Mouse (Mus musculus): Measurements from ENCODE around the gene Mmab. TPM values are rescaled to one million over a fixed set of nuclear protein-coding genes. Genes with fewer than 3 reads are reported as not detected.

Mmab gene
- polyA plus RNA-seq, 1 experiment from 2014 or later, result 35.6 TPM

DNA sequence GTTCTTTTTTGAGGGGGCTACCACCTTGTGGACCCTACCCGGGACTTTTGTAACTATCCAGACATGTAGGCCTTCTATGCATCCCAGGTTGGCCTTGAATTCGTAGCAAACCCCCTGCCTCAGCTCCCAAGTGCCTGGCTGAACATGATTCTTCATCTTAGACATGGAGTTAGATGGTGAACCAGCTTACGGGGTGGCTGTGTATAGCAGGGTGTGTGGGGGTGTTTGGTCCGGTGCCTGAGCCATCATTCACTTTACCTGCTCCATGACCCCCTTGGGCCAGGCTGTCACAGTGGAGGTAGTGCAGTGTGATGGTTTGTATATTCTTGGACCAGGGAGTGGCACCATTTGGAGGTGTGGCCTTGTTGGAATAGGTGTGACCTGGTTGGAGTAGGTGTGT is 24.1 kb upstream of the Mmab start:
- Histone ChIP-seq H3K36me3 (ENCODE audit: control insufficient read depth, insufficient read depth, low read length) (no peaks in the 10 kb centered on the region), H3K9me3 (ENCODE audit: control insufficient read depth, low read length) (peaks cover 2% of the 10 kb centered on the region; the same call in 1 of the 2 replicates), H3K4me1 (replicated peaks; ENCODE audit: control insufficient read depth, insufficient read depth, low read length) (peaks cover 19% of the 10 kb centered on the region), H3K9ac (ENCODE audit: low read length) (no peak overlapping the region), H3K4me2 (ENCODE audit: low read length) (peak overlapping the region; percentile 32), H3K4me3 (ENCODE audit: low read depth, low read length) (no peak overlapping the region), H3K27ac (ENCODE audit: low read depth) (peak overlapping the region; percentile 87), H3K27me3 (replicated peaks; ENCODE audit: control insufficient read depth, insufficient read depth, low read length) (no peaks in the 10 kb centered on the region)
- WGBS, result 46% methylated on average over 4 of the region's 4 CpGs
- DNase-seq (ENCODE audit: low spot score), result no peak
- ATAC-seq (replicated peaks; ENCODE audit: low FRiP score, low TSS enrichment, low read depth), result no peak

- WGBS, result 1% methylated on average over 11 of the region's 13 CpGs
- DNase-seq (ENCODE audit: low spot score), result peak; percentile 88
- peaks cover 2% of the 10 kb centered on the region; the same call in 1 of the 2 replicates for H3K9me3 ChIP-seq (ENCODE audit: control insufficient read depth, low read length)
- no peaks in the 10 kb centered on the region for H3K36me3 ChIP-seq (ENCODE audit: control insufficient read depth, insufficient read depth, low read length)
- H3K27me3 ChIP-seq (replicated peaks; ENCODE audit: control insufficient read depth, insufficient read depth, low read length), result no peaks in the 10 kb centered on the region
- H3K4me1 ChIP-seq (replicated peaks; ENCODE audit: control insufficient read depth, insufficient read depth, low read length), result peaks cover 19% of the 10 kb centered on the region
- ATAC-seq (replicated peaks; ENCODE audit: low FRiP score, low TSS enrichment, low read depth), result peak; percentile 76
- peak overlapping the region; percentile 32 for H3K4me2 ChIP-seq (ENCODE audit: low read length)
- H3K27ac ChIP-seq (ENCODE audit: low read depth), result peak overlapping the region; percentile 87
- H3K9ac ChIP-seq (ENCODE audit: low read length), result 0 out of 2 replicates have a peak overlapping the region, but pooled peaks have one; percentile 13
- H3K4me3 ChIP-seq (ENCODE audit: low read depth, low read length), result peak overlapping the region; percentile 12; the same call in 1 of the 2 replicates
Observed at GRCm38 (mm10) chr5:114467430-114467829, 23.6 kb upstream of the Mmab start.

GRCm38 (mm10) chr5:114467019-114467418 is 23.2 kb upstream of the Mmab start:
- Histone ChIP-seq H3K9me3 (ENCODE audit: control insufficient read depth, low read length) (peaks cover 2% of the 10 kb centered on the region; the same call in 1 of the 2 replicates), H3K27ac (ENCODE audit: low read depth) (peak overlapping the region; percentile 87), H3K4me2 (ENCODE audit: low read length) (peak overlapping the region; percentile 32), H3K4me1 (replicated peaks; ENCODE audit: control insufficient read depth, insufficient read depth, low read length) (peaks cover 19% of the 10 kb centered on the region), H3K4me3 (ENCODE audit: low read depth, low read length) (peak overlapping the region; percentile 12; the same call in 1 of the 2 replicates), H3K36me3 (ENCODE audit: control insufficient read depth, insufficient read depth, low read length) (no peaks in the 10 kb centered on the region), H3K9ac (ENCODE audit: low read length) (no peak overlapping the region), H3K27me3 (replicated peaks; ENCODE audit: control insufficient read depth, insufficient read depth, low read length) (no peaks in the 10 kb centered on the region)
- ATAC-seq (replicated peaks; ENCODE audit: low FRiP score, low TSS enrichment, low read depth) (peak; percentile 32; the same call in 1 of the 2 replicates), DNase-seq (ENCODE audit: low spot score) (no peak)
- WGBS, result 3% methylated on average over 11 of the region's 11 CpGs

- no peaks in the 10 kb centered on the region for H3K36me3 ChIP-seq (ENCODE audit: control insufficient read depth, insufficient read depth, low read length)
- H3K27ac ChIP-seq (ENCODE audit: low read depth), result no peak overlapping the region
- ATAC-seq (replicated peaks; ENCODE audit: low FRiP score, low TSS enrichment, low read depth) (no peak), DNase-seq (ENCODE audit: low spot score) (no peak)
- H3K27me3 ChIP-seq (replicated peaks; ENCODE audit: control insufficient read depth, insufficient read depth, low read length), result no peaks in the 10 kb centered on the region
- H3K9ac ChIP-seq (ENCODE audit: low read length), result no peak overlapping the region
- 60% methylated on average over 7 of the region's 7 CpGs for WGBS
- peaks cover 28% of the 10 kb centered on the region for H3K4me1 ChIP-seq (replicated peaks; ENCODE audit: control insufficient read depth, insufficient read depth, low read length)
- no peak overlapping the region for H3K4me3 ChIP-seq (ENCODE audit: low read depth, low read length)
- no peaks in the 10 kb centered on the region for H3K9me3 ChIP-seq (ENCODE audit: control insufficient read depth, low read length)
- H3K4me2 ChIP-seq (ENCODE audit: low read length), result no peak overlapping the region
Observed at GRCm38 (mm10) chr5:114465641-114466040, 21.8 kb upstream of the Mmab start.

- 90% methylated on average over 2 of the region's 2 CpGs for WGBS
- H3K4me3 ChIP-seq (ENCODE audit: low read depth, low read length), result no peak overlapping the region
- DNase-seq (ENCODE audit: low spot score), result no peak
- no peak for ATAC-seq (replicated peaks; ENCODE audit: low FRiP score, low TSS enrichment, low read depth)
- no peak overlapping the region for H3K4me2 ChIP-seq (ENCODE audit: low read length)
- no peaks in the 10 kb centered on the region for H3K9me3 ChIP-seq (ENCODE audit: control insufficient read depth, low read length)
- no peaks in the 10 kb centered on the region for H3K27me3 ChIP-seq (replicated peaks; ENCODE audit: control insufficient read depth, insufficient read depth, low read length)
- no peak overlapping the region for H3K9ac ChIP-seq (ENCODE audit: low read length)
- H3K4me1 ChIP-seq (replicated peaks; ENCODE audit: control insufficient read depth, insufficient read depth, low read length), result peaks cover 36% of the 10 kb centered on the region
- no peaks in the 10 kb centered on the region for H3K36me3 ChIP-seq (ENCODE audit: control insufficient read depth, insufficient read depth, low read length)
- H3K27ac ChIP-seq (ENCODE audit: low read depth), result no peak overlapping the region
Observed at GRCm38 (mm10) chr5:114464561-114464960, 20.7 kb upstream of the Mmab start.

DNA sequence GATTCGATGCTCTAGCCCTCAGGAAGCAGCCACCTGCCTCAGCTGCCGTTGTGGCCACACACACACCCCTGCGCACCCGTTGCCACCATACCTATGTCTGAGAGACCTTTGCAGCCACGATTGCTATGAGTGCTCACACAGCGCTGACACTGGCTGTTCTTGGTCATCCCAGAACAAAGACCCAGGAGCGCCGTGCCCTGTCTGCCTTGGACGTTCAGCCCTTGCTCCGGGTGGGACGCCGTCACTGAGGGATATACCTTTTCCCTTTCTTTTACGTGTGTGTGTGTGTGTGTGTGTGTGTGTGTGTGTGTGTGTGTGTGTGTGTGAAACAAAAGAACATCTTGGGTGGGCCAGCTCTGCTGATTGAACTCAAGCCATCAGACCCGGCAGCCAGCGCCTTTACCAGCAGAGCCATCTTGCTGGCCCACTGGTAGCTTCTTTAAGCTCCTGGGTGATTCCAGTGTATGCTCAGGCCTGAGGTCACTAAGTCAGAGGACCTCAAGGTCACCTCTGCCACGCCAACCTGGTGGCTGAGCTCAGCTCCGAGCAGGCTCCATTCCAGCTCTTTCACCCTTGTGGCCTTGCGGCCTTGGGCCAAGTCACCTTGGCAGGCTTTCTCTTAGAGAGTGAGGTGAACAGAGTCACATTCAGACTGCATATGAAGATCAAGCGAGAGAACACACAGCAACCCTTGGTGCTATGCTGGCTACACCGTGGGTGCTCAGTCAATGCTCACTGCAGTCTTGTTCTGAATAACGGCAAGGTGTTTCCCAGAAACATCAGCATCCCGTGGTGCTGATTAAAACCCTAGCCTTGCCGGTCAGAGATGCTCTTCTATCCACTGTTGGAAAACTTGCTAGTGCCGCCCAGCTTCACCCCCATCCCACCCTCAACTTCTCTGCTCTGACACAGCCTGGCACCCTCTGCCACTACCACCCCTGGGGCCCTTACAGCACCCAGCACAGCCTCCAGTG is 18.5 kb upstream of the Mmab start:
- no peak overlapping the region for H3K9ac ChIP-seq (ENCODE audit: low read length)
- peaks cover 29% of the 10 kb centered on the region for H3K4me1 ChIP-seq (replicated peaks; ENCODE audit: control insufficient read depth, insufficient read depth, low read length)
- H3K36me3 ChIP-seq (ENCODE audit: control insufficient read depth, insufficient read depth, low read length), result no peaks in the 10 kb centered on the region
- 82% methylated on average over 24 of the region's 24 CpGs for WGBS
- no peaks in the 10 kb centered on the region for H3K27me3 ChIP-seq (replicated peaks; ENCODE audit: control insufficient read depth, insufficient read depth, low read length)
- no peak overlapping the region for H3K27ac ChIP-seq (ENCODE audit: low read depth)
- DNase-seq (ENCODE audit: low spot score) (no peak), ATAC-seq (replicated peaks; ENCODE audit: low FRiP score, low TSS enrichment, low read depth) (no peak)
- no peak overlapping the region for H3K4me2 ChIP-seq (ENCODE audit: low read length)
- H3K9me3 ChIP-seq (ENCODE audit: control insufficient read depth, low read length), result no peaks in the 10 kb centered on the region
- H3K4me3 ChIP-seq (ENCODE audit: low read depth, low read length), result no peak overlapping the region

DNA sequence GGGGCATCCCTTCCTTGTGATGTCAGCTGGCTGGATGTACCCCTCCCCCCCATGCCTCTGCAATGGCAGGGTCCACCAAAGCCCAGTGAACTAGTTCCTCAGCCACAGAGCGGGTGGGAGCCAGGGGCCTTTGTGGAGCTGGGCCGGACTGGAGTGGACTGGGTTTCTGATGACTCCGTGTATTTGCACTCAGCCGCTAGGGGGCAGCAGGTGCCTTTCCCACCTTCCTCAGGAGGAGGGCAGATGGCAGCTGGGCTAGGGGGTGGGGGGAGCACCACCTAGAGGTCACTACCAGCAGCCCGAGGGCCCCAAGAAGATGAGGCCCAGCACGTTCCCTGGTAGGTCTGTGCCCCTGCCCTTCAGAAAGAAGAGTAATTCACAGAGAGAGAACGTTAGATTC is 17.4 kb upstream of the Mmab start:
- no peaks in the 10 kb centered on the region for H3K36me3 ChIP-seq (ENCODE audit: control insufficient read depth, insufficient read depth, low read length)
- H3K4me1 ChIP-seq (replicated peaks; ENCODE audit: control insufficient read depth, insufficient read depth, low read length), result peaks cover 24% of the 10 kb centered on the region
- no peaks in the 10 kb centered on the region for H3K27me3 ChIP-seq (replicated peaks; ENCODE audit: control insufficient read depth, insufficient read depth, low read length)
- H3K27ac ChIP-seq (ENCODE audit: low read depth), result no peak overlapping the region; the same call in 1 of the 2 replicates
- DNase-seq (ENCODE audit: low spot score) (peak; percentile 92), ATAC-seq (replicated peaks; ENCODE audit: low FRiP score, low TSS enrichment, low read depth) (peak; percentile 53; the same call in 1 of the 2 replicates)
- no peak overlapping the region for H3K4me2 ChIP-seq (ENCODE audit: low read length)
- H3K9me3 ChIP-seq (ENCODE audit: control insufficient read depth, low read length), result no peaks in the 10 kb centered on the region
- H3K4me3 ChIP-seq (ENCODE audit: low read depth, low read length), result no peak overlapping the region
- WGBS, result 9% methylated on average over 7 of the region's 7 CpGs
- no peak overlapping the region for H3K9ac ChIP-seq (ENCODE audit: low read length)

DNA sequence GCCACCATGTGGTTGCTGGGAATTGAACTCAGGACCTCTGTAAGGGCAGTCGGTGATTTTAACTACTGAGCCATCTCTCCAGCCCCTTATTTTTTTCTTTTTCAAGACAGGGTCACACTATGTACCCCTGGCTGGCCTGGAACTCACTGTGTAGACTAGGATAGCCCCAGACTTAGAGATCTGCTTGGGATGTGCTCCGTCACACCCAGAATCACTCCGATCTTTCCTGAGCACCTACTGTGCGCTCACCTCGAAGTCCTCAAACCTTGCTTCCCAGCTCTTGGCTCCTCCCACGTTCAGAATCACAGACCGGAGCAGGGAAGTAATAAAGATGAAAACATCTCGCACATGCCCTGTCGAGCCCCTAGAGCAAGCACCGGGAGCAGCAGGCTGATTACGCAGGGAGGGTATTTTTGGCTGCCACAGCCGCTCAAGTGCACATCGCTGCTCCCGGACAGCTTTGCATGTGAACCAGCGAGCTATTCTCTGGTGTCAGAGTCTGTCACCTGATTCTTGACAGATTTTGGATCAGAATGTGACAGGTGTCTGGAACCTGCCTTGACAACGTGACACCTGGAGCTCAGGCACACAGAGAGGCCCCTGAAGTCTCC is 13.2 kb upstream of the Mmab start:
- Histone ChIP-seq H3K9ac (ENCODE audit: low read length) (no peak overlapping the region), H3K4me1 (replicated peaks; ENCODE audit: control insufficient read depth, insufficient read depth, low read length) (peaks cover 17% of the 10 kb centered on the region), H3K27me3 (replicated peaks; ENCODE audit: control insufficient read depth, insufficient read depth, low read length) (no peaks in the 10 kb centered on the region), H3K36me3 (ENCODE audit: control insufficient read depth, insufficient read depth, low read length) (peaks cover 20% of the 10 kb centered on the region), H3K27ac (ENCODE audit: low read depth) (no peak overlapping the region), H3K4me3 (ENCODE audit: low read depth, low read length) (no peak overlapping the region), H3K9me3 (ENCODE audit: control insufficient read depth, low read length) (no peaks in the 10 kb centered on the region), H3K4me2 (ENCODE audit: low read length) (no peak overlapping the region)
- ATAC-seq (replicated peaks; ENCODE audit: low FRiP score, low TSS enrichment, low read depth) (no peak), DNase-seq (ENCODE audit: low spot score) (no peak)
- 79% methylated on average over 16 of the region's 16 CpGs for WGBS
